In the genomic region with DNA sequence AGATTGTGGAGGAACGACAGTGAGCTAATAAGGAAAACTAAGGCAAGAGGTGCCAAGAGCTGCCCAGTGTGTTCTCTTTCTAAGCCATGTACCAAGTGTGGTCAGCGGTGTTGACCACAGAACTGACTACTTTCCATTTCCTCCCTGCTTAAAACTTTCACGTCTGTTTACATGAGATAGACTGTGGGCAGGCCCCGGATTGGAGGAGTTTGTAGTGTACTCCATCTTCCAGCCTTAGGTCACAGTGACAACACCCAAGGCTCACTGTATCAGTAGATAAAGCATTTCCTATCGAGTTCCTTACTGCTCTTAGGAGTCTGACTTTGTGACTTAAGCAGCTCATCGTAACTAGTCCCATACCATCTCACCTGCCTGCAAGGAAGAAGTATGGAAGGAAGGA, we compare ENCODE assay signal across 18 mouse cellular contexts.
"Had no signal": no experiment of that assay in that cellular context is flagged by ENCODE, and none has a peak within 500 bp of the region (broad histone marks: within the 10 kb centered on the region; RNA-seq: fewer than 3 reads in every experiment).

No protein-coding gene starts in this region.

- H3K4me3 ChIP-seq: lung, embryonic 15.5 days; midbrain, embryonic 10.5 days; midbrain, embryonic 12.5 days; myocyte; neural tube, embryonic 12.5 days; stomach, embryonic 15.5 days had no signal

- H3K4me1 ChIP-seq: lung, embryonic 15.5 days; midbrain, embryonic 12.5 days; neural tube, embryonic 12.5 days; stomach, embryonic 15.5 days had no signal

- ATAC-seq: lung, postnatal 0 days; midbrain, embryonic 16.5 days had no signal

- H3K4me2 ChIP-seq: lung, embryonic 15.5 days; midbrain, embryonic 12.5 days; neural tube, embryonic 12.5 days; stomach, embryonic 15.5 days had no signal

- DNase-seq: lung, adult 2 months; lung, postnatal 14 days; lung, postnatal 36 days; midbrain, embryonic 14.5 days; right cerebral cortex, postnatal 14 days; thymus, adult 2 months; thymus, postnatal 14 days; thymus, postnatal 36 days had no signal

- H3K27me3 ChIP-seq: lung, embryonic 15.5 days; midbrain, embryonic 12.5 days; neural tube, embryonic 12.5 days; stomach, embryonic 15.5 days had no signal

- H3K27ac ChIP-seq: lung, embryonic 15.5 days; macrophage; midbrain, embryonic 10.5 days; midbrain, embryonic 12.5 days; neural tube, embryonic 12.5 days; stomach, embryonic 15.5 days; stomach, postnatal 0 days had no signal

- H3K9me3 ChIP-seq: lung, embryonic 15.5 days; midbrain, embryonic 10.5 days; midbrain, embryonic 12.5 days; neural tube, embryonic 12.5 days; stomach, embryonic 15.5 days had no signal

- H3K9ac ChIP-seq: lung, embryonic 15.5 days; midbrain, embryonic 12.5 days; neural tube, embryonic 12.5 days; stomach, embryonic 15.5 days had no signal
